Mouse (Mus musculus): Measurements from ENCODE around the gene Ankrd9. TPM values are rescaled to one million over a fixed set of nuclear protein-coding genes. Genes with fewer than 3 reads are reported as not detected.

The Ankrd9 gene
- total RNA-seq, 2 experiments from 2014 or later, result 11.2 to 12.7 TPM

Other genes with a start within 250 kb of the Ankrd9 start
- gene Wdr20, start 241.1 kb downstream of the Ankrd9 start, total RNA-seq (2021), result 10 to 100 TPM; 44.7 to 50.9 TPM
- gene Mok, start 138.1 kb downstream of the Ankrd9 start, total RNA-seq (2021), result 10 to 100 TPM in 1 of 2 experiments, 1 to 10 TPM in 1; 9.6 to 11.9 TPM
- gene Zfp839, start 128.8 kb downstream of the Ankrd9 start, total RNA-seq (2021), result 10 to 100 TPM; 10.4 to 11.4 TPM
- 10 to 100 TPM; 52.6 to 59.9 TPM for gene Cinp, start 89.9 kb downstream of the Ankrd9 start, total RNA-seq (2021)
- 10 to 100 TPM; 41.1 to 42.3 TPM for gene Tecpr2, start 89.8 kb downstream of the Ankrd9 start, total RNA-seq (2021)
- 10 to 100 TPM; 16.9 to 17.2 TPM for gene Rcor1, start 60.3 kb upstream of the Ankrd9 start, total RNA-seq (2021)
- 10 to 100 TPM; 53.6 to 53.7 TPM for gene Traf3, start 187.3 kb upstream of the Ankrd9 start, total RNA-seq (2021)
- gene 4930595D18Rik, start 205.5 kb upstream of the Ankrd9 start, total RNA-seq (2021), result not detected

Data from layer of hippocampus, adult 18-20 months (tissue).